Mouse (Mus musculus) small intestine, adult 2 months (tissue): ENCODE data around the gene Dmbt1. TPM values are rescaled to one million over a fixed set of nuclear protein-coding genes. Genes with fewer than 3 reads are reported as not detected.
"Not testable (repeated sequence)": the region's sequence is repeated elsewhere in the genome, so short reads cannot be mapped to it uniquely, and the experiment has no call there.

Source experiments
- H3K27ac ChIP-seq: fragments of 200-500 bp; 2 replicates; pipeline ENCODE4 v1.5.1; 2012; ENCODE audit warnings: low read depth, low read length, control low read depth, inconsistent platforms; ENCODE audit not compliant: insufficient read depth
- H3K27me3 ChIP-seq: fragments of 200-500 bp; 2 replicates; pipeline ENCODE4 v1.6.1; 2012; ENCODE audit warnings: mild to moderate bottlenecking, moderate library complexity, low read length, inconsistent platforms; ENCODE audit not compliant: control insufficient read depth, insufficient read depth
- H3K36me3 ChIP-seq: fragments of 200-500 bp; 2 replicates; pipeline ENCODE4 v1.6.1; 2012; ENCODE audit warnings: mild to moderate bottlenecking, low read length, control low read depth, inconsistent platforms; ENCODE audit not compliant: control insufficient read depth, insufficient read depth
- H3K4me1 ChIP-seq: fragments of 200-500 bp; 2 replicates; pipeline ENCODE4 v1.6.1; 2012; ENCODE audit warnings: low read length, inconsistent platforms, mixed read lengths; ENCODE audit not compliant: control insufficient read depth, insufficient read depth, insufficient read length
- H3K4me3 ChIP-seq: fragments of 200-500 bp; 2 replicates; pipeline ENCODE4 v1.5.1; 2012; ENCODE audit warnings: low read depth, mild to moderate bottlenecking, control low read depth, inconsistent platforms, low read length, moderate library complexity
- CTCF ChIP-seq: fragments of 200-500 bp; IDR thresholded peaks from 2 replicates; pipeline ENCODE4 v1.5.1; 2012; ENCODE audit warnings: low read depth, mild to moderate bottlenecking, control low read depth, inconsistent platforms, low read length, moderate library complexity, mixed read lengths; ENCODE audit not compliant: insufficient replicate concordance, insufficient read length; ENCODE audit errors: extremely low read depth
- POLR2A ChIP-seq: fragments of 200-500 bp; IDR thresholded peaks from 2 replicates; pipeline ENCODE4 v1.6.1; 2012; ENCODE audit warnings: low read depth, mild to moderate bottlenecking, control low read depth, inconsistent platforms, low read length, moderate library complexity
- WGBS: fragments of 180-500 bp; shearing (Covaris S2); methylation state at CpG from one replicate; pipeline ENCODE4 v1.1.7; 2018; 5-methylcytosine and 5-hydroxymethylcytosine counted together
- polyA plus RNA-seq: library from polyadenylated mRNA; depleted of rRNA; stranded (reverse); fragments of >200 nt; gene quantifications from 2 replicates; pipeline ENCODE4 v1.2.3, GENCODE M21; 2012

Gene Dmbt1
- polyA plus RNA-seq, 1 experiment, result 141 TPM

GRCm38 (mm10) chr7:131019181-131019580 lies 12.7 kb upstream of the Dmbt1 start:
- WGBS, result 27% methylated on average over 2 of the region's 2 CpGs
- TF ChIP-seq CTCF (no peak), POLR2A (no peak)
- no peaks in the 10 kb centered on the region for H3K36me3 ChIP-seq
- no peaks in the 10 kb centered on the region for H3K27me3 ChIP-seq
- no peak overlapping the region for H3K4me3 ChIP-seq
- H3K4me1 ChIP-seq, result peaks cover 5% of the 10 kb centered on the region
- no peak overlapping the region; the same call in 1 of the 2 replicates for H3K27ac ChIP-seq

DNA sequence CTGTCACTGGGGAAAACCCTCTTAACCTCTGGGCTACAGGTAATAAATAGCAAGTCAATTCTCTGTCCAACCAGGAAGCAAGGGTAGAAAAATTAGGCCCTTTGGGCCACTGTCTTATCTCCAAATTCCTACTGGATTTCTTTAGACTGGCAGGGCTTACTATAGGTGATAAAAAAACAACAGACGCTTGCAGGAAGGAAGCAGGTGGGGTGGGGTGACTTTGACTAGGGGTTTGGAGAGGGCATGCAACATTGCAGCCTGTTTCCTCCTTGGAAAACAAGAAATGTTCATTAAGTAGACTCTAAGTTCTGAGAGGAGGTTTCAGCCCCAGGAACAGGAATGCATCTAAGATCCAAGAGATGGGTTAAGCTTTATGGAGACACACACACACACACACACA lies 7.0 kb upstream of the Dmbt1 start:
- Histone ChIP-seq H3K4me3 (no peak overlapping the region), H3K36me3 (no peaks in the 10 kb centered on the region), H3K27ac (peak overlapping the region; percentile 84), H3K27me3 (no peaks in the 10 kb centered on the region), H3K4me1 (peaks cover 43% of the 10 kb centered on the region)
- TF ChIP-seq POLR2A (no peak), CTCF (no peak)
- 3% methylated on average over 1 of the region's 1 CpGs for WGBS

DNA sequence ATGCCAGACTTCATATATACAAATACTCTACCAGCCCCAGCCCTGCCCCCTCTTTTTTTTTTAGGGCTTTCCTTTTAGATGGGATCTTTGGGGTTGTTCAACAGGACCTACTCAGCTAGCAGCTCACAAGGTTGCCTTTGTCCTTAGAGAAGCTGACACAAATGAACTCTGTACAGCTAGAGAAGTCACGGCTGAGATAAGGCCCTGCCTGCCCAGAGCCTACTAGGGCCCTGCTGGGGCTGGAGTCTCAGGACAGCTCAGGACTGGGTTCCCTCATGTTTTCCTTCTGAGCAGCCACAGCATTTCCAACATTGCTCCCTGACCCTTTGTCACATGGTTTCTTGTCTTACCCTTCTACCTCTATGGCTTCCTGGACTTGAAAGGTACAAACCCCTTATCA lies 4.3 kb upstream of the Dmbt1 start:
- TF ChIP-seq CTCF (no peak), POLR2A (no peak)
- Histone ChIP-seq H3K27ac (peak overlapping the region; percentile 14; the same call in 1 of the 2 replicates), H3K4me1 (peaks cover 57% of the 10 kb centered on the region), H3K4me3 (no peak overlapping the region), H3K36me3 (no peaks in the 10 kb centered on the region), H3K27me3 (no peaks in the 10 kb centered on the region; the same call in 1 of the 2 replicates)
- WGBS, result 33% methylated on average over 1 of the region's 1 CpGs

GRCm38 (mm10) chr7:131036396-131036795 lies 4.5 kb downstream of the Dmbt1 start:
- Histone ChIP-seq H3K36me3 (peaks cover 16% of the 10 kb centered on the region), H3K27me3 (no peaks in the 10 kb centered on the region), H3K4me3 (no peak overlapping the region), H3K4me1 (peaks cover 23% of the 10 kb centered on the region), H3K27ac (peak overlapping the region; percentile 2; the same call in 1 of the 2 replicates)
- TF ChIP-seq POLR2A, result no peak
- no peak for TF ChIP-seq CTCF
- WGBS, result 63% methylated on average over 3 of the region's 3 CpGs

DNA sequence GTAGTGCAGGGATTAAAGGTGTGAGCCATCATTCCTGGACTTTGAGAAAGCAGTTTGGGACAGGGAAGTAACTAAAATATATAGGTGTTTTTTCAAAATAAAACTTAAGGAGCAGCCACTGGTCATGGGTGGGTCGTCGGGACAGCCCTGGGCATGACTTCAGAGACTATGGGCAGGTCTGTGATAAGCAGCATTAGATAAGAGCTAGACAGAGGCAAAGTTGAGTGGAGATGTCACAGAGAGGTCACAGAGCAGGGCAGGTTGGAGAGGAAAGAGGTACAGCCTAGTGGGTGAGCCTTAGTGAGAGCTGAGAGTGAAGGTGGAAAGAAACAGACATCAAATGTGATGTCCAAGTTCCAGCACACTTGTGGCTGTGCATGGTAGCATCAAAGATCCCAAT lies 5.2 kb downstream of the Dmbt1 start:
- Histone ChIP-seq H3K4me1 (peaks cover 20% of the 10 kb centered on the region), H3K36me3 (peaks cover 16% of the 10 kb centered on the region), H3K4me3 (no peak overlapping the region), H3K27ac (peak overlapping the region; percentile 13; the same call in 1 of the 2 replicates), H3K27me3 (no peaks in the 10 kb centered on the region)
- no peak for TF ChIP-seq CTCF
- TF ChIP-seq POLR2A, result no peak
- WGBS, result 22% methylated on average over 2 of the region's 2 CpGs

- H3K4me1 ChIP-seq, result peaks cover 11% of the 10 kb centered on the region; the same call in 1 of the 2 replicates
- not testable (repeated sequence) for H3K4me3 ChIP-seq, H3K27me3 ChIP-seq, H3K27ac ChIP-seq
- peaks cover 34% of the 10 kb centered on the region for H3K36me3 ChIP-seq
- 80% methylated on average over 8 of the region's 8 CpGs for WGBS
Observed at GRCm38 (mm10) chr7:131040760-131041159, 8.9 kb downstream of the Dmbt1 start.

DNA sequence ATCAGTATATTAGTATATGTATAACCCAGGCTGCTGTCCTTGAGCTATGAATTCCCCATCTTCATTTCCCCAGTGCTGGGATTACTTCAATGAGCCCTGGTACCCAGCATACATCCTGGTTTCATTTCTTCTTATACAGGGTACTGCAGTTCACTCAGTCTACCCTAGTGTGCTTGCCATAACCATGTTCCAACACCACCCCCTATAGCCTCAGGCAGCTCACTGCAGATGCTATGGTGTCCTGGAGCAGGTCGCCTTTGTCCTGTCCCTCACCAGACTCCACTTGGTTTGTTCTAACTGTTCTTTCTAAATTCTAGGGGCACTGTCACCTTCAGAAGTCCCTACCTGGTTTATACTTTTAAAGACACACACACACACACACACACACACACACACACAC lies 10.8 kb downstream of the Dmbt1 start:
- 73% methylated on average over 1 of the region's 1 CpGs for WGBS

GRCm38 (mm10) chr7:131045258-131045835 lies 13.5 kb downstream of the Dmbt1 start:
- TF ChIP-seq CTCF, result peak; percentile 49; the same call in 1 of the 2 replicates
- H3K27ac ChIP-seq, H3K27me3 ChIP-seq, H3K4me1 ChIP-seq, H3K4me3 ChIP-seq: not testable (repeated sequence)
- WGBS, result 32% methylated on average over 3 of the region's 3 CpGs
- peaks cover 41% of the 10 kb centered on the region for H3K36me3 ChIP-seq

More for the DNA sequence above, 10.8 kb downstream of the Dmbt1 start:
- H3K4me1 ChIP-seq, result peaks cover 5% of the 10 kb centered on the region; the same call in 1 of the 2 replicates
- H3K4me3 ChIP-seq, result no peak overlapping the region
- H3K36me3 ChIP-seq, result peaks cover 44% of the 10 kb centered on the region
- H3K27ac ChIP-seq, result no peak overlapping the region
- TF ChIP-seq CTCF (peak; percentile 31; the same call in 1 of the 2 replicates), POLR2A (no peak)
- H3K27me3 ChIP-seq, result no peaks in the 10 kb centered on the region

- peaks cover 46% of the 10 kb centered on the region for H3K36me3 ChIP-seq
- not testable (repeated sequence) for H3K4me3 ChIP-seq, H3K27ac ChIP-seq, H3K4me1 ChIP-seq, H3K27me3 ChIP-seq
- WGBS, result 70% methylated on average over 8 of the region's 8 CpGs
Observed at GRCm38 (mm10) chr7:131049829-131050228, 18.0 kb downstream of the Dmbt1 start.
